Mouse (Mus musculus): ENCODE results near the gene Uggt1.

Gene Uggt1

GRCm38 (mm10) chr1:36257276-36257675, 12.8 kb upstream of the Uggt1 start:
- DNase-seq (ENCODE audit: low spot score in 2 of 2): no peak

GRCm38 (mm10) chr1:36255871-36256640, 11.5 kb upstream of the Uggt1 start:
- no peak for DNase-seq (ENCODE audit: low spot score in 2 of 2)

GRCm38 (mm10) chr1:36254635-36255360, 10.3 kb upstream of the Uggt1 start:
- no peak for DNase-seq (ENCODE audit: low spot score in 2 of 2)

GRCm38 (mm10) chr1:36252791-36253190, 8.3 kb upstream of the Uggt1 start:
- DNase-seq (ENCODE audit: low spot score in 2 of 2): peak; percentile 43 to 63

- no peak for DNase-seq (ENCODE audit: low spot score in 2 of 2)
Measured at GRCm38 (mm10) chr1:36251426-36251825, 6.9 kb upstream of the Uggt1 start.

GRCm38 (mm10) chr1:36246688-36247087, 2.2 kb upstream of the Uggt1 start:
- DNase-seq (ENCODE audit: low spot score in 2 of 2): no peak

GRCm38 (mm10) chr1:36244828-36245215, 302 bp upstream of the Uggt1 start:
- DNase-seq (ENCODE audit: low spot score in 2 of 2): no peak

GRCm38 (mm10) chr1:36243447-36244057, 968 bp downstream of the Uggt1 start:
- no peak for DNase-seq (ENCODE audit: low spot score in 2 of 2)

- no peak for DNase-seq (ENCODE audit: low spot score in 2 of 2)
Measured at GRCm38 (mm10) chr1:36241903-36242429, 2.6 kb downstream of the Uggt1 start.

GRCm38 (mm10) chr1:36240176-36240575, 4.3 kb downstream of the Uggt1 start:
- DNase-seq (ENCODE audit: low spot score in 2 of 2): no peak

GRCm38 (mm10) chr1:36239396-36239795, 5.1 kb downstream of the Uggt1 start:
- no peak for DNase-seq (ENCODE audit: low spot score in 2 of 2)

GRCm38 (mm10) chr1:36235855-36236254, 8.7 kb downstream of the Uggt1 start:
- no peak for DNase-seq (ENCODE audit: low spot score in 2 of 2)

GRCm38 (mm10) chr1:36235057-36235639, 9.4 kb downstream of the Uggt1 start:
- no peak for DNase-seq (ENCODE audit: low spot score in 2 of 2)

GRCm38 (mm10) chr1:36233218-36233617, 11.3 kb downstream of the Uggt1 start:
- no peak for DNase-seq (ENCODE audit: low spot score in 2 of 2)

GRCm38 (mm10) chr1:36230919-36231705, 13.4 kb downstream of the Uggt1 start:
- DNase-seq (ENCODE audit: low spot score in 2 of 2): no peak

GRCm38 (mm10) chr1:36228461-36228860, 16.1 kb downstream of the Uggt1 start:
- no peak for DNase-seq (ENCODE audit: low spot score in 2 of 2)

GRCm38 (mm10) chr1:36224648-36225047, 19.9 kb downstream of the Uggt1 start:
- DNase-seq (ENCODE audit: low spot score in 2 of 2): no peak

- DNase-seq (ENCODE audit: low spot score in 2 of 2): no peak
Measured at GRCm38 (mm10) chr1:36214324-36214723, 30.2 kb downstream of the Uggt1 start.

GRCm38 (mm10) chr1:36201739-36202138, 42.8 kb downstream of the Uggt1 start:
- DNase-seq (ENCODE audit: low spot score in 2 of 2): no peak

- DNase-seq (ENCODE audit: low spot score in 2 of 2): no peak
Measured at GRCm38 (mm10) chr1:36194482-36194881, 50.0 kb downstream of the Uggt1 start.

- DNase-seq (ENCODE audit: low spot score in 2 of 2): no peak
Measured at GRCm38 (mm10) chr1:36191966-36192365, 52.6 kb downstream of the Uggt1 start.

Data from right cerebral cortex, postnatal 36 days (tissue).